Mouse (Mus musculus) CH12.LX (cell line): ENCODE data around the gene 1110008L16Rik. TPM values are rescaled to one million over a fixed set of nuclear protein-coding genes. Genes with fewer than 3 reads are reported as not detected.

Source experiments
- DNase-seq: peaks from one replicate; pipeline ENCODE4 v3.0.0-alpha.2; 2013; ENCODE audit errors: extremely low read depth
- H3K27ac ChIP-seq: 2 replicates; pipeline ENCODE4 v1.5.1; 2012; ENCODE audit warnings: low read depth, mild to moderate bottlenecking, control low read depth, moderate library complexity; ENCODE audit not compliant: insufficient read depth
- H3K27me3 ChIP-seq: replicated peaks from 2 replicates; pipeline ENCODE3; 2012; ENCODE audit warnings: inconsistent platforms
- H3K36me3 ChIP-seq, 2 experiments: replicated peaks in 1 of 2; 2 replicates each; pipeline versions ENCODE3 to v1.6.1; 2012; ENCODE audit warnings: inconsistent platforms in 1 of 2, low read length in 1 of 2, mild to moderate bottlenecking in 1 of 2, mixed read lengths in 1 of 2, moderate library complexity in 1 of 2; ENCODE audit not compliant: control insufficient read depth in 1 of 2, insufficient read depth in 1 of 2
- H3K4me1 ChIP-seq, 2 experiments: 2 replicates each; pipeline ENCODE4 v1.6.1; 2012; ENCODE audit warnings: inconsistent platforms in 1 of 2, moderate library complexity in 1 of 2; ENCODE audit not compliant: insufficient read depth in 2 of 2, control insufficient read depth in 1 of 2
- H3K4me2 ChIP-seq: 2 replicates; pipeline ENCODE4 v1.6.1; 2012; ENCODE audit warnings: low read depth, mild to moderate bottlenecking, control low read depth; ENCODE audit not compliant: poor library complexity, insufficient read depth, severe bottlenecking
- H3K4me3 ChIP-seq, 3 experiments: fragments of 150-350 bp in 1 of 3; sonication (generic) in 1 of 3; replicated peaks in 1 of 3; 2 replicates each; pipeline versions ENCODE3 to v1.5.1; 2011 to 2012; ENCODE audit warnings: low read depth in 2 of 3, low read length in 2 of 3, mild to moderate bottlenecking in 2 of 3, moderate library complexity in 2 of 3, control low read depth in 1 of 3, improper control_type of control experiment in 1 of 3, inconsistent platforms in 1 of 3, mixed read lengths in 1 of 3; ENCODE audit not compliant: poor library complexity in 1 of 3
- H3K79me2 ChIP-seq: replicated peaks from 2 replicates; pipeline ENCODE4 v1.6.1; 2012; ENCODE audit warnings: mild to moderate bottlenecking, moderate library complexity; ENCODE audit not compliant: control insufficient read depth, poor library complexity, insufficient read depth, severe bottlenecking; ENCODE audit errors: extremely low read depth
- H3K9ac ChIP-seq: 2 replicates; pipeline ENCODE4 v1.6.1; 2012; ENCODE audit warnings: low read depth, mild to moderate bottlenecking, control low read depth, moderate library complexity; ENCODE audit not compliant: insufficient read depth
- H3K9me3 ChIP-seq: replicated peaks from 2 replicates; pipeline ENCODE3; 2012; ENCODE audit warnings: low read length, inconsistent platforms, mixed read lengths
- BHLHE40 ChIP-seq: IDR thresholded peaks from 2 replicates; pipeline ENCODE4 v1.6.1; 2011; ENCODE audit warnings: mild to moderate bottlenecking, low read depth, low read length, improper control_type of control experiment
- CHD1 ChIP-seq: IDR thresholded peaks from 2 replicates; pipeline ENCODE4 v1.6.1; 2012; ENCODE audit warnings: low read depth, low read length, improper control_type of control experiment, inconsistent platforms
- CHD2 ChIP-seq: IDR thresholded peaks from 2 replicates; pipeline ENCODE4 v1.6.1; 2011; ENCODE audit warnings: low read length, improper control_type of control experiment
- CTCF ChIP-seq, 2 experiments: IDR thresholded peaks in 1 of 2; conservative IDR thresholded peaks in 1 of 2; 2 replicates each; pipeline ENCODE4 v1.5.1; 2011 to 2012; ENCODE audit warnings: low read depth in 2 of 2, low read length in 2 of 2, improper control_type of control experiment in 1 of 2, inconsistent platforms in 1 of 2, mild to moderate bottlenecking in 1 of 2, moderate library complexity in 1 of 2
- E2F4 ChIP-seq: IDR thresholded peaks from 2 replicates; pipeline ENCODE4 v1.6.1; 2011; ENCODE audit warnings: low read depth, low read length, improper control_type of control experiment; ENCODE audit not compliant: insufficient replicate concordance
- ELF1 ChIP-seq: IDR thresholded peaks from 2 replicates; pipeline ENCODE4 v1.6.1; 2014; ENCODE audit warnings: low read depth, mild to moderate bottlenecking, inconsistent platforms, low read length, improper control_type of control experiment
- EP300 ChIP-seq: IDR thresholded peaks from 2 replicates; pipeline ENCODE4 v1.6.1; 2011; ENCODE audit warnings: low read length, improper control_type of control experiment
- ETS1 ChIP-seq: conservative IDR thresholded peaks from 2 replicates; pipeline ENCODE4 v1.6.1; 2012; ENCODE audit warnings: low read depth, mild to moderate bottlenecking, inconsistent platforms, low read length, improper control_type of control experiment, moderate library complexity
- GABPA ChIP-seq: IDR thresholded peaks from 2 replicates; pipeline ENCODE4 v1.6.1; 2012; ENCODE audit warnings: low read depth, low read length, improper control_type of control experiment, inconsistent platforms; ENCODE audit not compliant: insufficient replicate concordance
- HCFC1 ChIP-seq: IDR thresholded peaks from 2 replicates; pipeline ENCODE4 v1.6.1; 2012; ENCODE audit warnings: low read depth, mild to moderate bottlenecking, inconsistent platforms, low read length, improper control_type of control experiment
- IRF4 ChIP-seq: IDR thresholded peaks from 2 replicates; pipeline ENCODE4 v1.6.1; 2014; ENCODE audit warnings: low read depth, mild to moderate bottlenecking, inconsistent platforms, low read length, improper control_type of control experiment
- JUN ChIP-seq: IDR thresholded peaks from 2 replicates; pipeline ENCODE4 v1.6.1; 2011; ENCODE audit warnings: low read depth, mild to moderate bottlenecking, low read length, improper control_type of control experiment, moderate library complexity; ENCODE audit not compliant: insufficient read depth
- JUND ChIP-seq: conservative IDR thresholded peaks from 2 replicates; pipeline ENCODE4 v1.6.1; 2011; ENCODE audit warnings: low read depth, low read length, improper control_type of control experiment
- KAT2A ChIP-seq: IDR thresholded peaks from 2 replicates; pipeline ENCODE4 v1.6.1; 2012; ENCODE audit warnings: low read length, improper control_type of control experiment, inconsistent platforms; ENCODE audit not compliant: insufficient replicate concordance
- MAX ChIP-seq: IDR thresholded peaks from 2 replicates; pipeline ENCODE4 v1.6.1; 2011; ENCODE audit warnings: low read length, improper control_type of control experiment
- MAZ ChIP-seq: IDR thresholded peaks from 2 replicates; pipeline ENCODE4 v1.6.1; 2012; ENCODE audit warnings: low read depth, mild to moderate bottlenecking, inconsistent platforms, low read length, improper control_type of control experiment, moderate library complexity
- MEF2A ChIP-seq: IDR thresholded peaks from 2 replicates; pipeline ENCODE4 v1.6.1; 2014; ENCODE audit warnings: low read depth, mild to moderate bottlenecking, inconsistent platforms, low read length, improper control_type of control experiment, borderline replicate concordance
- MXI1 ChIP-seq: IDR thresholded peaks from 2 replicates; pipeline ENCODE4 v1.6.1; 2011; ENCODE audit warnings: mild to moderate bottlenecking, low read depth, low read length, improper control_type of control experiment
- MYC ChIP-seq: IDR thresholded peaks from 2 replicates; pipeline ENCODE4 v1.6.1; 2011; ENCODE audit warnings: low read depth, mild to moderate bottlenecking, improper control_type of control experiment, low read length
- NELFE ChIP-seq: IDR thresholded peaks from 2 replicates; pipeline ENCODE4 v1.6.1; 2011; ENCODE audit warnings: low read depth, low read length, improper control_type of control experiment
- NRF1 ChIP-seq: IDR thresholded peaks from 2 replicates; pipeline ENCODE4 v1.6.1; 2014; ENCODE audit warnings: low read depth, mild to moderate bottlenecking, inconsistent platforms, low read length, improper control_type of control experiment, moderate library complexity
- PAX5 ChIP-seq: IDR thresholded peaks from 2 replicates; pipeline ENCODE4 v1.6.1; 2012; ENCODE audit warnings: low read length, inconsistent platforms, mixed read lengths
- POLR2A ChIP-seq: IDR thresholded peaks from 2 replicates; pipeline ENCODE4 v1.6.1; 2011; ENCODE audit warnings: low read depth, mild to moderate bottlenecking, improper control_type of control experiment, low read length
- POLR2AphosphoS2 ChIP-seq: IDR thresholded peaks from 2 replicates; pipeline ENCODE4 v1.6.1; 2011; ENCODE audit warnings: low read depth, low read length, improper control_type of control experiment
- RCOR1 ChIP-seq: conservative IDR thresholded peaks from 2 replicates; pipeline ENCODE4 v1.6.1; 2012; ENCODE audit warnings: low read depth, mild to moderate bottlenecking, inconsistent platforms, low read length, improper control_type of control experiment
- SMC3 ChIP-seq: IDR thresholded peaks from 2 replicates; pipeline ENCODE4 v1.6.1; 2011; ENCODE audit warnings: low read depth, low read length, improper control_type of control experiment
- TBP ChIP-seq: conservative IDR thresholded peaks from 2 replicates; pipeline ENCODE4 v1.6.1; 2011; ENCODE audit warnings: low read depth, low read length, improper control_type of control experiment
- TCF12 ChIP-seq: IDR thresholded peaks from 2 replicates; pipeline ENCODE4 v1.6.1; 2014; ENCODE audit warnings: low read depth, mild to moderate bottlenecking, inconsistent platforms, low read length, improper control_type of control experiment
- UBTF ChIP-seq: IDR thresholded peaks from 2 replicates; pipeline ENCODE4 v1.6.1; 2012; ENCODE audit warnings: low read depth, mild to moderate bottlenecking, inconsistent platforms, low read length, improper control_type of control experiment, moderate library complexity
- USF1 ChIP-seq: IDR thresholded peaks from 2 replicates; pipeline ENCODE4 v1.6.1; 2014; ENCODE audit warnings: low read depth, mild to moderate bottlenecking, inconsistent platforms, low read length, improper control_type of control experiment
- USF2 ChIP-seq: conservative IDR thresholded peaks from 2 replicates; pipeline ENCODE4 v1.6.1; 2011; ENCODE audit warnings: low read depth, low read length, improper control_type of control experiment
- ZC3H11A ChIP-seq: IDR thresholded peaks from 2 replicates; pipeline ENCODE4 v1.6.1; 2012; ENCODE audit warnings: low read depth, mild to moderate bottlenecking, inconsistent platforms, low read length, improper control_type of control experiment
- ZKSCAN1 ChIP-seq: IDR thresholded peaks from 2 replicates; pipeline ENCODE4 v1.6.1; 2012; ENCODE audit warnings: low read depth, inconsistent platforms, low read length, improper control_type of control experiment, borderline replicate concordance
- ZMIZ1 ChIP-seq: IDR thresholded peaks from 2 replicates; pipeline ENCODE4 v1.6.1; 2012; ENCODE audit warnings: low read depth, mild to moderate bottlenecking, inconsistent platforms, low read length, improper control_type of control experiment
- ZNF384 ChIP-seq: IDR thresholded peaks from 2 replicates; pipeline ENCODE4 v1.6.1; 2012; ENCODE audit warnings: low read depth, low read length, improper control_type of control experiment, inconsistent platforms
- dilution Hi-C: fragments of 300-500 bp; cut with MboI; formaldehyde crosslinking; loops from 2 replicates; pipeline ENCODE4 v1.14.3; 2020; ENCODE audit warnings: low sequenced_read_pairs; ENCODE audit not compliant: extremely low pct_unique_long_range_greater_than_20kb, extremely low pct_ligation_motif_present
- in situ Hi-C: fragments of 300-500 bp; cut with MboI; formaldehyde crosslinking; loops from 3 replicates; pipeline ENCODE4 v1.14.3; 2019; ENCODE audit warnings: low sequenced_read_pairs, low pct_ligation_motif_present, low pct_unique_long_range_greater_than_20kb, mixed read lengths
- polyA plus RNA-seq: library from polyadenylated mRNA; unstranded; fragments of >175 nt; gene quantifications from 2 replicates; pipeline ENCODE4 v1.2.1, GENCODE M21; 2012; ENCODE audit warnings: low read depth; ENCODE audit not compliant: insufficient read length
- total RNA-seq, 2 experiments: library from RNA; depleted of rRNA; stranded (reverse); fragments of 300-350 nt in 1 of 2; fragments of >200 nt in 1 of 2; gene quantifications; 2 replicates each; pipeline ENCODE4 v1.2.3; 2012 to 2014

The 1110008L16Rik gene
- total and polyA plus RNA-seq, 3 experiments: 25.7 to 32.6 (median 28.9) TPM

GRCm38 (mm10) chr12:55388478-55388877 lies 89.1 kb downstream of the 1110008L16Rik start (continued):
- TF ChIP-seq CHD2: peak; percentile 59

DNA sequence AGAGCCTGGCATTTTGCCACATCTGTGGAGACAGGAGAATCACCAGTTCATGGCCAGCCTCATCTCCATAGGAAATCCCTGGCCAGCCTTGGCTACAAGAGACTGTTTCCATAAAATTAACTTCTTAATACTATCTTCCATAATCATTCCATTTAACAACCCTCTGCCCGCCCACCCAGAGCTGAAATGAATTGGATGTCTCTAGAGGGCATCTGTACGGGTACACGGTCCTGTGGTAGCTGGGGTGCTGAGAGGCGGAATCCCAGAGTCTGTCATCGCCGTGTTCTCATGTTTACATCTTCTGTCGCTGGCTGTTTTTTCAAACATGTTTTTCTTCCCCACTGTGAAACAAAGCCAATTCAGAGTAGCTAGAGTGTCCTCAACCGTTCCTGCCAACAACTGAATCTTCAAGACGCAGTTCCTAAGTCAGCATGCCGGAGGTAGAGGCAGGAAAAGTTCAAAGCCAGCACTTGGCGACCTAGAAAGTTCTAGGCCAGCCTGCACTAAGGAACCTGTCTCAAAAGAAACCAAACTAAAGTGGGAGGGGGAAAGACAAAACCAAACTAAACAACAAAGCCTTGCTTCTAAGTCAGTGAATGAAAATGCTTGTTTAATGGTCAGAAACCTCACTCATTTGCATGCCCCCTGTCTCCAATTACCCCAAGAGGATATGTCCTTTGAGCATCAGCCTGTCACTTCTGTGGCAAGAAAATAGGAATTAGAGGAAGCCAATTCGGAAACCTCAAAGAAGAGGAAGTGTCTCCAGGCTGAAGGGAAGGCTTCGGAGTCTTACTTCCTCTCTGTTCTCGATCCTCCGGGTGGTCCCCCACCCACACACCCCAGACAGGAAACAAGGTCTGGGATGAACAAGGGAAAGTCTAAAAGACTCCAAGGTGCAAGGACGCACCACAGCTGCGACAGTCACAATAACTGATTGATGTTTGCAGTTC lies 90.0 kb downstream of the 1110008L16Rik start:
- H3K27me3 ChIP-seq: no peaks in the 10 kb centered on the region
- H3K9ac ChIP-seq: peak overlapping the region; percentile 53; the same call in 1 of the 2 replicates
- peaks cover 52 to 90% of the 10 kb centered on the region in 2 experiments for H3K4me1 ChIP-seq
- peak overlapping the region; percentile 85 for H3K27ac ChIP-seq
- H3K79me2 ChIP-seq: no peaks in the 10 kb centered on the region
- no peaks in the 10 kb centered on the region for H3K9me3 ChIP-seq
- peak overlapping the region; percentile 67 for H3K4me2 ChIP-seq
- DNase-seq: peak; percentile 83
- H3K36me3 ChIP-seq: peaks cover 0 to 1% of the 10 kb centered on the region in 2 experiments
- dilution Hi-C loops: no loop called here
- in situ Hi-C loops: loop anchor here (10.0 kb wide), 1 partner anchor 105 kb away; the partner anchor contains the start of gene Nfkbia
- peak overlapping the region in 1 of 3 experiments; percentile 23 for H3K4me3 ChIP-seq
- TF ChIP-seq SMC3 (no peak), ZMIZ1 (no peak), PAX5 (no peak), NELFE (no peak), CHD1 (no peak), TCF12 (no peak; the same call in 1 of the 2 replicates), CTCF (conservative IDR thresholded peaks at IDR 0.05 in 1 of 2, IDR thresholded peaks at IDR 0.05 in 1 of 2; ENCODE audit: low read depth in 2 of 2, low read length in 2 of 2) (no peak), MXI1 (peak; percentile 35; the same call in 1 of the 2 replicates), IRF4 (peak; percentile 33; the same call in 1 of the 2 replicates), RCOR1 (no peak), USF2 (no peak), ZKSCAN1 (no peak), BHLHE40 (peak; percentile 61; the same call in 1 of the 2 replicates), NRF1 (no peak), JUND (no peak), CHD2 (peak; percentile 31; the same call in 1 of the 2 replicates), EP300 (peak; percentile 74), POLR2AphosphoS2 (no peak), TBP (0 out of 2 replicates have a peak, but pooled peaks have one; percentile 38), MEF2A (peak; percentile 45; the same call in 1 of the 2 replicates), UBTF (no peak), ZC3H11A (no peak), HCFC1 (no peak), JUN (no peak), ELF1 (peak; percentile 4; the same call in 1 of the 2 replicates), KAT2A (no peak), E2F4 (no peak), MAZ (0 out of 2 replicates have a peak, but pooled peaks have one; percentile 51), ZNF384 (no peak), MAX (peak; percentile 39; the same call in 1 of the 2 replicates), ETS1 (peak; percentile 65), USF1 (no peak), POLR2A (no peak), GABPA (no peak), MYC (0 out of 2 replicates have a peak, but pooled peaks have one; percentile 13)
